Mouse (Mus musculus) E14TG2a.4 (cell line): Measurements from ENCODE around the gene Rap1gap.

Experiments used
- CTCF ChIP-seq: conservative IDR thresholded peaks from 2 replicates; pipeline ENCODE4 v1.5.1; 2014; ENCODE audit warnings: low read length
- POU5F1 ChIP-seq: IDR thresholded peaks from 2 replicates; pipeline ENCODE4 v1.6.1; 2014; ENCODE audit warnings: low read length, borderline replicate concordance

DNA sequence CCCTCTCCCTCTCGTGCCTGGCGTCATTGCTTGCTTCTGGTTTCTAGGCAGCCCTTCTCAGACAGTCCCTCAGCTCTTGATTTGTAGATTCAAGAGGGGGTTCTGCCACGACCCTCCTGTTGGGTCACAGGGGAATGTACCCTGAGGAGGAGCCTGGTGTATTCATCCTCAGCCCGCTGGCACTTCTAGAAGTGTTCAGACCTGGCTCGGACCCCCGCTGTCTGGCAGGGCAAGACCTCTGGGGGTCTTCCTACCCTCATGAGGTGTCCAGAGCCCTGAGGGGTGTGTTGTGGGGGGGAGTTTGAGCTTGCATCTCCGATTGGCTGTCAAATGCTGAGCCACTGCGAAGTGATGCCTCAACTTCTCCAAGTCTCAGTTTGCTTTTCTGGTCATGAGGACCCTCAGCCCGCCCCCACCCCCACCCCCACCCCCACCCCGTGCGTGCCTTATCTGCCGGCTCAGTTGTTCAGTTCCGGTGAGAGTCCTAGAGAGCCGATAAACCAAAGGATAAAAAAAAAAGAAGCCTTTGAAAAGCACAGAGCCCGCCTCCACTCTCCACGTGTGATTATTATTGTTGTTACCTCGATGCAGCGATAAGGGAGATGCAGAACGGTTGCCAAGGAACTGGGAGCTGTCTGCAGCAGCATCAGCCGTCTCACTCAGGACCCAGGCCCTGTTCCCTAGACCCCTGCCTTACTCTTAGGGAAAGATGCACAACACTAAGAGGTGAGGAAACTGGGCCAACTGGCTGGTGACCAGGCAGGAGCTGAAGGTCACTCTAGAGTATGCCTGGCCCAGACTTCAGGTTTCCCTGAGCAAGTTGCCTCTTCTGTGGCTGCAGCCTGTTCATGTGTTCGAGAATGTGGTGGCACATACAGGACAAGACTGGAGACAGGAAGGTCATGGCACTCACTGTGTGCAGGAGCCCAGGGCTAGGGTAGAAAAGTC lies 35.0 kb downstream of the Rap1gap start:
- TF ChIP-seq CTCF: no peak
- TF ChIP-seq POU5F1: no peak
